Comparison of ENCODE assay signal across 8 mouse cellular contexts in the genomic region with DNA sequence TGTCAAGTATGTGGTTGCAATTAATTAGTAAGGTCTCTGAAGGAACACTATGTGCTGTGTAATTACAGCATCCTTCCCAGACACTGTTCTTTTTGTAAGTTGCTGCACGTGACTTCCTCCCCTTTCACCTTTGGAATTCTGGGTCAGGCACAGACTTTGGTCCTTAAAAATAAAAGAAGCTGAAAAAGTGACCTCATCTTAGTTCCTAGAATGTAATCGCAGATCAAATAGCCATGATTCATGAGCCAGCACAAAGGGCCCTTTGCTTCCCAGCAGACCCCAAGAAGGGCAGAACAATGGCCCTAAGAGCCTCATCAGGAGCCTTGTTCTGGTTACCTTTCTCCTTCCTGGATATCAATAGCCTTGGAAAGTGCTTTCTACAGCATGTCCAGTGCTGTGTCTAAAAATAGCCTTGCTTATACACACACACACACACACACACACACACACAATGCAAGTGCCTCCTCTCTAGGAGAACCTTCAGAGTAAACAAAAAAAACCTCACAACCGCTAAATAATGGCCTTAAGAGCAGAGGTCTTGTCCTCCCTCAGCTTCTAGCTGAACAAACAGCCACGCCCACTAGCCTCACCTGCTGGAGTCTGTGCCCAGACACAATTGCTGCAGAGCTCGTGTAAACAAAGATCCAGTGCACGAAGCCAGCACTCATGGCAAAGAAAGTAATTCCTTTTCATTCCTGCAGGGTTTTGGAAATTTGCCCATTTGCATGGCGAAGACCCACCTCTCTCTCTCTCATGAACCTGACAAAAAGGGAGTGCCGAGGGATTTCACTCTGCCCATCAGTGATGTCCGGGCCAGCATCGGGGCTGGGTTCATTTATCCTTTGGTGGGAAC.
A peak's percentile ranks its signal among the peaks of the same experiment; 100 is the strongest.
DNase-seq lines count a peak whose midpoint lies in the region; ATAC-seq lines count a peak whose summit lies in the region.

No protein-coding gene starts in this region.

- H3K4me2 ChIP-seq in kidney, embryonic 14.5 days (replicated peaks; ENCODE audit: low read depth, low read length) = no peak overlapping the region
- H3K4me2 ChIP-seq in intestine, embryonic 15.5 days (replicated peaks) = no peak overlapping the region
- no peak overlapping the region for H3K4me2 ChIP-seq in midbrain, embryonic 12.5 days (replicated peaks)

- H3K4me3 ChIP-seq in kidney, embryonic 14.5 days (ENCODE audit: low read length) = no peak overlapping the region
- 0 out of 2 replicates have a peak overlapping the region, but pooled peaks have one; percentile 7 for H3K4me3 ChIP-seq in forebrain, embryonic 10.5 days
- H3K4me3 ChIP-seq in intestine, embryonic 15.5 days (replicated peaks) = no peak overlapping the region
- H3K4me3 ChIP-seq in midbrain, embryonic 12.5 days = no peak overlapping the region

- H3K27me3 ChIP-seq in kidney, embryonic 14.5 days (ENCODE audit: control insufficient read depth, insufficient read depth, low read length) = no peaks in the 10 kb centered on the region
- H3K27me3 ChIP-seq in forebrain, embryonic 10.5 days (ENCODE audit: poor library complexity, severe bottlenecking) = no peaks in the 10 kb centered on the region
- H3K27me3 ChIP-seq in intestine, embryonic 15.5 days (replicated peaks) = no peaks in the 10 kb centered on the region
- no peaks in the 10 kb centered on the region for H3K27me3 ChIP-seq in midbrain, embryonic 12.5 days

- DNase-seq in kidney, adult 8-10 months = no peak
- DNase-seq in forebrain, embryonic 10.5 days (ENCODE audit: extremely low spot score, low spot score) = peak; percentile 47
- DNase-seq in layer of hippocampus, postnatal 10 days (ENCODE audit: low spot score in 2 of 2) = no peak
- DNase-seq in adrenal gland, postnatal 25 days = no peak
- DNase-seq in gastrocnemius, postnatal 14 days = no peak

- H3K9me3 ChIP-seq in kidney, embryonic 14.5 days (ENCODE audit: control insufficient read depth, low read length) = no peaks in the 10 kb centered on the region
- H3K9me3 ChIP-seq in forebrain, embryonic 10.5 days = no peaks in the 10 kb centered on the region
- H3K9me3 ChIP-seq in intestine, embryonic 15.5 days = no peaks in the 10 kb centered on the region
- H3K9me3 ChIP-seq in midbrain, embryonic 12.5 days = no peaks in the 10 kb centered on the region

- 25% methylated on average over 10 of the region's 10 CpGs for WGBS in kidney, embryonic 14.5 days
- WGBS in forebrain, embryonic 10.5 days = 41% methylated on average over 10 of the region's 10 CpGs
- WGBS in intestine, embryonic 15.5 days = 22% methylated on average over 10 of the region's 10 CpGs
- 34% methylated on average over 10 of the region's 10 CpGs for WGBS in midbrain, embryonic 12.5 days

- intact Hi-C loops in gastrocnemius, postnatal 14 days (cut with DNase I; ENCODE audit: low total_unique reads) = no loop called here

- peak; percentile 43 for ATAC-seq in kidney, embryonic 14.5 days (ENCODE audit: low FRiP score, low TSS enrichment)
- peak; percentile 72 for ATAC-seq in intestine, embryonic 15.5 days
- ATAC-seq in midbrain, embryonic 12.5 days (ENCODE audit: low FRiP score, low read depth) = peak; percentile 58

- H3K27ac ChIP-seq in kidney, embryonic 14.5 days (ENCODE audit: low read depth, low read length) = peak overlapping the region; percentile 65
- H3K27ac ChIP-seq in forebrain, embryonic 10.5 days = peak overlapping the region; percentile 82
- peak overlapping the region; percentile 42 for H3K27ac ChIP-seq in intestine, embryonic 15.5 days
- 0 out of 2 replicates have a peak overlapping the region, but pooled peaks have one; percentile 16 for H3K27ac ChIP-seq in midbrain, embryonic 12.5 days (replicated peaks)

- H3K9ac ChIP-seq in kidney, embryonic 14.5 days (ENCODE audit: low read depth, low read length) = no peak overlapping the region
- no peak overlapping the region for H3K9ac ChIP-seq in intestine, embryonic 15.5 days
- no peak overlapping the region for H3K9ac ChIP-seq in midbrain, embryonic 12.5 days (replicated peaks)

- H3K36me3 ChIP-seq in kidney, embryonic 14.5 days (ENCODE audit: control insufficient read depth, insufficient read depth, low read length) = peaks cover 5% of the 10 kb centered on the region; the same call in 1 of the 2 replicates
- peaks cover 38% of the 10 kb centered on the region for H3K36me3 ChIP-seq in forebrain, embryonic 10.5 days (replicated peaks)
- H3K36me3 ChIP-seq in intestine, embryonic 15.5 days = peaks cover 3% of the 10 kb centered on the region; the same call in 1 of the 2 replicates
- no peaks in the 10 kb centered on the region for H3K36me3 ChIP-seq in midbrain, embryonic 12.5 days

- peaks cover 28% of the 10 kb centered on the region for H3K4me1 ChIP-seq in kidney, embryonic 14.5 days (ENCODE audit: control insufficient read depth, insufficient read depth, low read length)
- H3K4me1 ChIP-seq in forebrain, embryonic 10.5 days = peaks cover 40% of the 10 kb centered on the region
- peaks cover 25% of the 10 kb centered on the region for H3K4me1 ChIP-seq in intestine, embryonic 15.5 days (replicated peaks)
- peaks cover 28% of the 10 kb centered on the region for H3K4me1 ChIP-seq in midbrain, embryonic 12.5 days

Comparison
In these comparisons a context has a peak if more than half of its experiments do, and no peak if none do; other contexts are left out.
1. H3K27ac ChIP-seq: peak in every context shown above with its lines; median percentile 82 in forebrain, embryonic 10.5 days; 65 in kidney, embryonic 14.5 days; 42 in intestine, embryonic 15.5 days; 16 in midbrain, embryonic 12.5 days.